Mouse (Mus musculus) liver, embryonic 12.5 days (tissue): ENCODE results near the gene 8030411F24Rik. TPM values are rescaled to one million over a fixed set of nuclear protein-coding genes. Genes with fewer than 3 reads are reported as not detected.
A peak's percentile ranks its signal among the peaks of the same experiment; 100 is the strongest.
"Not testable (repeated sequence)": the region's sequence is repeated elsewhere in the genome, so short reads cannot be mapped to it uniquely, and the experiment has no call there.

Experiments
- ATAC-seq: fragments of 200-750 bp; cut with Nextera tagmentation; 2 replicates; pipeline ENCODE4 v1.8.0; 2017; ENCODE audit warnings: moderate number of reproducible peaks, mild to moderate bottlenecking, moderate library complexity
- H3K27ac ChIP-seq: fragments of 300-500 bp; sonication (generic); 2 replicates; pipeline ENCODE4 v1.5.1; 2016; ENCODE audit warnings: mild to moderate bottlenecking
- H3K27me3 ChIP-seq: fragments of 300-500 bp; sonication (generic); replicated peaks from 2 replicates; pipeline ENCODE4 v1.6.1; 2016; ENCODE audit warnings: mild to moderate bottlenecking, moderate library complexity
- H3K36me3 ChIP-seq: fragments of 300-500 bp; sonication (generic); 2 replicates; pipeline ENCODE4 v1.6.1; 2016; ENCODE audit warnings: mild to moderate bottlenecking, moderate library complexity
- H3K4me1 ChIP-seq: fragments of 300-500 bp; sonication (generic); 2 replicates; pipeline ENCODE4 v1.6.1; 2016
- H3K4me2 ChIP-seq: fragments of 300-500 bp; sonication (generic); 2 replicates; pipeline ENCODE4 v1.6.1; 2016; ENCODE audit warnings: mild to moderate bottlenecking, moderate library complexity
- H3K4me3 ChIP-seq: fragments of 300-500 bp; sonication (generic); 2 replicates; pipeline ENCODE4 v1.5.1; 2016; ENCODE audit warnings: mild to moderate bottlenecking, moderate library complexity
- H3K9ac ChIP-seq: fragments of 300-500 bp; sonication (generic); 2 replicates; pipeline ENCODE4 v1.6.1; 2016; ENCODE audit warnings: mild to moderate bottlenecking, moderate library complexity
- H3K9me3 ChIP-seq: fragments of 300-500 bp; sonication (generic); replicated peaks from 2 replicates; pipeline ENCODE4 v1.6.1; 2016; ENCODE audit warnings: mild to moderate bottlenecking, moderate library complexity
- WGBS: fragments of 180-500 bp; shearing (Covaris S2); methylation state at CpG from one replicate; pipeline ENCODE4 v1.1.7; 2016; ENCODE audit not compliant: insufficient replicate concordance; 5-methylcytosine and 5-hydroxymethylcytosine counted together
- polyA plus RNA-seq: library from polyadenylated mRNA; unstranded; fragments of >200 nt; fragmentation: Nextera tagmentation; extraction: Ambion mirVana; gene quantifications from 2 replicates; pipeline ENCODE4 v1.2.1, GENCODE M21; 2016

The 8030411F24Rik gene
- polyA plus RNA-seq: not detected in 2 replicates

DNA sequence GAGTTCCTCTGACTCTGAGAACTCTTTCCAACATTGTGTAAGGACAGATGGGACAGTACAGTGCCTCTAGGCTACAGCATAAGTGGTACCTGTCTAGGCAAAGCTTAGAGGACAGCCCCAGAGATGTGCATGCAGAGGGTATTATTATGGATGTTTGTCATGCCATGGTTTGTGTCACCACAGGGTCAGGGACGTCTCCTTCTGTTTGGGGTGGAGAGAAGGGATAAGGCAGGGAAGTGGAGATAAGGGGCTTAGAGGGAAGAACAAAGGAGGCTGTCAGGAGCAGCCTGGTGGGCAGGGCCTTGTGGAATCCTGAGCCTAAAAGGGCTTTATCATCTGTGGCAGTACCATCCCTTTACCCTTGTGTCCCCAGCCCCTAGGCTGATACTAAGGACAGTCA is at the start of gene 8030411F24Rik:
8030411F24Rik (plus strand) TSS at position 301 of the 400 bp plus-strand sequence.
- Histone ChIP-seq H3K27me3 (no peaks in the 10 kb centered on the region), H3K9ac (no peak within 1 kb of the TSS), H3K4me2 (no peak within 1 kb of the TSS), H3K4me1 (no peaks in the 10 kb centered on the region), H3K36me3 (no peaks in the 10 kb centered on the region), H3K4me3 (no peak within 1 kb of the TSS), H3K9me3 (no peaks in the 10 kb centered on the region), H3K27ac (no peak within 1 kb of the TSS)
- 5% methylated on average over 1 of the region's 1 CpGs for WGBS
- ATAC-seq: no peak

DNA sequence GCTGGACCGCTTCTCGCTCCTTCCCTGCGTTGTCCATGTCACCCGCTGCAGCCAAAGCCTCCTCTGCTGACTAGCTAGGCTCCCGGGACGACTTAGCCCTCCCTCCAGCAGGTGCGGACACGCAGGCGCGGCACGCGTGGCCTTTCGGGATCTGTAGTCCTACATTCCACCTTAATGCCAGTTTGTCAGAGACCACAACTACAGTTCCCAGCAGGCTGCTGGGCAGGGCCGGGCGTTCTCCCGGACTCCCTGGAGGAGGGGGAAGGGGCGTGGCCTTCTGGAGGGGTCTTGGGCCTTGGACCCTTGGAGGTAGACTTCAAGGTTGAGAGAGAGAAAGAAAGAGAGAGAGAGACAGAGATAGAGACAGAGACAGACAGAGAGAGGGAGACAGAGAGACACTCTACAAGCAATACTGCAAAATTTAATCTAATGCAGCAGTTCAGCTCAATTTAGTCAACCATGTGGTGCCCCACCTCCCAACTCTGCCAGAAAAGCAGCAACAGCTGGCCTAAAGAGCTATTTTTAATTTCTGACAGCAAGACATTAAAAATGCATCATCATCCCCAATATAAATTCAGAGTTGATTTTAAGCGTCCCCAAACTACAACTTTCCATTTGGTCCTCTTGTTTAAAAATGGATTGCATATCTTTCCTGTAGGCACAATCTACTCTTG is 49.3 kb upstream of the 8030411F24Rik start, which contains the start of gene Napb:
Napb (minus strand) TSS at position 141 of the 674 bp plus-strand sequence.
- H3K4me2 ChIP-seq: peak within 1 kb of the TSS; percentile 80
- H3K9me3 ChIP-seq: no peaks in the 10 kb centered on the region
- H3K27ac ChIP-seq: no peak within 1 kb of the TSS
- H3K27me3 ChIP-seq: no peaks in the 10 kb centered on the region
- no peaks in the 10 kb centered on the region for H3K36me3 ChIP-seq
- peaks cover 12% of the 10 kb centered on the region for H3K4me1 ChIP-seq
- ATAC-seq: peak; percentile 98
- peak within 1 kb of the TSS; percentile 67 for H3K4me3 ChIP-seq
- WGBS: 4% methylated on average over 18 of the region's 18 CpGs
- peak within 1 kb of the TSS; percentile 65 for H3K9ac ChIP-seq

GRCm38 (mm10) chr2:148743001-148743400 is 38.8 kb upstream of the 8030411F24Rik start:
- H3K4me2 ChIP-seq: no peak overlapping the region
- no peaks in the 10 kb centered on the region for H3K27me3 ChIP-seq
- no peaks in the 10 kb centered on the region for H3K9me3 ChIP-seq
- no peak overlapping the region for H3K9ac ChIP-seq
- no peaks in the 10 kb centered on the region for H3K4me1 ChIP-seq
- no peak overlapping the region for H3K27ac ChIP-seq
- WGBS: 61% methylated on average over 3 of the region's 3 CpGs
- no peaks in the 10 kb centered on the region for H3K36me3 ChIP-seq
- no peak for ATAC-seq
- no peak overlapping the region for H3K4me3 ChIP-seq

DNA sequence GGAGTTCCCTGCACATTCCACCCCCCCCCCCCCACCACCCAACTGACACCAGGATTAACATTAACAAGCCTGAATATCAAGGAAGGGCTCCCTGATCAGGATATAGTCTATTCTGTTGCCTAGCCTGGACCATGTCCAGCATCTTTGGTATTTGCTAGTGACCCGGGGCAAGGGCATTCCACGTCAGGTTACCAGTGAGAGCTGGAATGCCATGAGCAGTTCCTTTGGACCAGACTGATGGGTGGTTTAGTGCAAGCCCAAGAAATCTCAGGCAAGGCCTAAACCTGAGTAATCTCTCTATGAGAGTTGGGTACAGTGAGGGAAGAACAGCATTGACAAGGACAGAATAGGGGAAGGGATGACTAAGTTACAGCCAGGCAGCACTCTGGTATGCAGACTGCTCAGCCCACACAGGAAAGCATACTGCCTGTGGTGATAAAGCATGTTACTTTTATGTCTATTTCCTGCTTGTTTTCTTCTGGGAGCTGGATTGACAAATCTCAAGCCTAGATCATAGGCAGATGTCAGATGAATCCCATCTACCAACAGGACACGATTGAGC is 37.9 kb upstream of the 8030411F24Rik start:
- H3K4me3 ChIP-seq: no peak overlapping the region
- 51% methylated on average over 3 of the region's 3 CpGs for WGBS
- no peak overlapping the region for H3K27ac ChIP-seq
- H3K36me3 ChIP-seq: no peaks in the 10 kb centered on the region
- no peak for ATAC-seq
- no peaks in the 10 kb centered on the region for H3K9me3 ChIP-seq
- no peaks in the 10 kb centered on the region for H3K27me3 ChIP-seq
- no peak overlapping the region for H3K9ac ChIP-seq
- H3K4me1 ChIP-seq: no peaks in the 10 kb centered on the region
- H3K4me2 ChIP-seq: no peak overlapping the region

DNA sequence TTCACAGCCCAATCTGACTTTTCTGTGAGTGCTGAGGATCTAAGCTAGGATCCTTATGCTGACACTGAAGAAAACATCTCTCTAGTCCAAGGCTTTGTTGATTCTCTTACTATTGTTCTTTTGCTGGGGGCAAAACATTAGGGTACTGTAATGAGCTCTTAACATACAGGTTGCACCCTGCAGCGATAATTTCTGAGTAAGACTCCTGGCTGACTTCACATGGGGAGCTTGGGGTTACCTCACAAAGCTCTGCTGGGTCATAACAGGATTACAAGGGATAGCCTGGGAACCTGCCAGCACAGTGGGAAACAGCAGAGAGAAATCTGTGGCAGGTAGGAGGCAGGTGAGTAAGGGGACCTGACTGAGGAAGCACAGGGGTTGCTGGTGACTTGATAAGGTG is 31.8 kb upstream of the 8030411F24Rik start, which contains the start of gene Cstl1:
Cstl1 (plus strand) TSS at position 301 of the 400 bp plus-strand sequence.
- Histone ChIP-seq H3K4me2 (no peak within 1 kb of the TSS), H3K4me1 (no peaks in the 10 kb centered on the region), H3K27ac (no peak within 1 kb of the TSS), H3K27me3 (0 out of 2 replicates have a peak, but pooled peaks cover 4% of the 10 kb centered on the region), H3K4me3 (no peak within 1 kb of the TSS), H3K9ac (no peak within 1 kb of the TSS), H3K36me3 (no peaks in the 10 kb centered on the region), H3K9me3 (no peaks in the 10 kb centered on the region)
- ATAC-seq: no peak
- 67% methylated on average over 1 of the region's 1 CpGs for WGBS

DNA sequence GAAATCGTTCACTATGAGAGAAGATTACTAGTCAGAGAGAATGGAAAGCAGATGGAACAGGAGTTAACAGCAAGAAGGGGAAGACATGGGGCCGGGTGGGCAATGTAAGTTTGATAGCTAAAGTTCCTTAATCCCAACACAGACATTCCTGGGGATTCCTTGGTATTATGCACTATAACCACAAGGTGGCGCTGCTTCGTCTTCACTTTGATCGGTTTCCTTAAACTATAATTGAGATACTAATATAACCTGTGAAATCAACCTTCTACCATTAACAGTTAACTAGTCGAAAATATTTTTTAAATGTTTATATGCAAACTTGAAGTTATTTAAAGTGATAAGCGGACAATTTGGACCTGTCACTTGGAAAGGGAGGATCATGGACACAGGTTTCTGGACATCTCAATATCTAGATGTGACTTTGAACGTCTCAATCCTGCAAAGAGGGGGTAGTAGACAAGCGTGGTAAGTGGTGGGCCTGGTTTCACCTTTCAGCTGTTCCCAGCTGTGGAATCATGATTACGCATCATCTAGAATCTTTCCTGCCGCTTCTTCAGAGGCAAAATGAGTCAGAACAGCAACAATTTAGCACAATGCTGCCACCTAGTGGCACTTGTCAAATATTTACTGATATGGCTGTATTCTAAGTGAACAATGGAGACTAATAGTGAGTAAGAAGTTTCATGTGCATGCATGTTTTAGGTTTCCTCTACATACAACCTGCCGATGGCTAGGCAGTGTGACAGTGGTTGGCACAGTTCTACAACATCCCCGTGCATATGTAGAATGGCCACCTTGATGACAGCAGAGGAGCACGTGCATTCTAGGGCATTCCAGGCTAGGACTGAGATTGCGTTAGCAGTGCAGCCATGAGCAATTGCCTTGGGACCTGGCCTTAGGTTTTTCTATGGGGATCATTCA is 29.7 kb upstream of the 8030411F24Rik start:
- H3K4me2 ChIP-seq: peak overlapping the region; percentile 60
- 11% methylated on average over 15 of the region's 15 CpGs for WGBS
- no peak overlapping the region for H3K27ac ChIP-seq
- H3K9ac ChIP-seq: no peak overlapping the region
- H3K4me1 ChIP-seq: no peaks in the 10 kb centered on the region
- peak; percentile 72 for ATAC-seq
- 0 out of 2 replicates have a peak, but pooled peaks cover 4% of the 10 kb centered on the region for H3K27me3 ChIP-seq
- H3K36me3 ChIP-seq: no peaks in the 10 kb centered on the region
- peak overlapping the region; percentile 29; the same call in 1 of the 2 replicates for H3K4me3 ChIP-seq
- no peaks in the 10 kb centered on the region for H3K9me3 ChIP-seq

DNA sequence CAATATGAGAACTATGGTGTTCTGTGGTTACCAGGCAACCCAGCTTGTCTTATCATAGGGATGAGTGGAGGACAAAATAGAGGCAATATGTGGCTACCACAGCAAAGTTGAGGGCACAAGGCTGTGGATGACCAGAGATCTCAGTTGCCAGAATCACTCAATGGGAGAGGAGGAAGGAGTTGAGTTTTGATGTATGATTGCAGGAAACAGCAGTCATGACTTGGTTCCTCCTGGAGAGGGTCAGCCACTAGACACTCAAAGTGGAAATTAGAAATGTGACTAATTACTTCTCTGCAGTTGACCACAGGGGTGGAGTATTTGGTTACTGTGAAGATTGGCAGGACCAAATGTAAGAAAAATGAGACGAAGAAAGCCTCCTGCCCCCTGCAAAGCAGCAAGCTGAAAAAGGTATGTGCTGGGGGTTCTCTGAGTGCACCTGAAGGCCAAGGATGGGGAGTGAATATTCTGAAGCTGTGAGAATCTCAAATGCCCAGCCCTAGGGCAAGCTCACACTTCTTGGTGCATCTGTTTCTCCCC is 27.4 kb upstream of the 8030411F24Rik start:
- Histone ChIP-seq H3K36me3 (no peaks in the 10 kb centered on the region), H3K4me2 (no peak overlapping the region), H3K4me3 (no peak overlapping the region), H3K4me1 (no peaks in the 10 kb centered on the region), H3K27ac (no peak overlapping the region), H3K9me3 (no peaks in the 10 kb centered on the region), H3K9ac (no peak overlapping the region), H3K27me3 (0 out of 2 replicates have a peak, but pooled peaks cover 4% of the 10 kb centered on the region)
- no peak for ATAC-seq
- 27% methylated on average over 1 of the region's 1 CpGs for WGBS

GRCm38 (mm10) chr2:148763648-148764388 is 18.0 kb upstream of the 8030411F24Rik start:
- ATAC-seq: no peak
- 100% methylated on average over 1 of the region's 1 CpGs for WGBS
- Histone ChIP-seq H3K36me3 (no peaks in the 10 kb centered on the region), H3K27ac (no peak overlapping the region), H3K27me3 (no peaks in the 10 kb centered on the region), H3K4me3 (no peak overlapping the region), H3K9me3 (no peaks in the 10 kb centered on the region), H3K4me1 (no peaks in the 10 kb centered on the region), H3K9ac (no peak overlapping the region), H3K4me2 (no peak overlapping the region)

DNA sequence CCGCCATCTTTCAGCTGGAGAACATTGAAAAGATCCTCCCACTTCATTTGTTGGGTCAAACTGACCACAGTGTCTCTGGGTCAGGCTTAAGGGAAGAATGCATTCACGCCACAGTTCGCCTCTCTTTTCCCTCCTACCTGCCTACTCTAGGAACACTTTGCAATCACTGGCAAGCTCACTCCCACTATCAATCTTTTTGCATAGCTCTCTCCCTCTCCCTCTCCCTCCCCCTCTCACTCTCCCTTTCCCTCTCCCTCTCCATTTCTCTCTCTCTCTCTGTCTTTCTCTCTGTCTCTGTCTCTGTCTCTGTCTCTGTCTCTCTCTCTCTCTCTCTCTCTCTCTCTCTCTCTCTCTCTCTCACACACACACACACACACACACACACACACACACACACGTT is 10.4 kb upstream of the 8030411F24Rik start, which contains the start of gene Cst11:
Cst11 (minus strand) TSS at position 101 of the 400 bp plus-strand sequence.
- ATAC-seq, H3K9ac ChIP-seq, H3K9me3 ChIP-seq, H3K27ac ChIP-seq, H3K36me3 ChIP-seq, H3K4me1 ChIP-seq, H3K27me3 ChIP-seq, H3K4me3 ChIP-seq, H3K4me2 ChIP-seq: not testable (repeated sequence)
- 58% methylated on average over 4 of the region's 4 CpGs for WGBS

DNA sequence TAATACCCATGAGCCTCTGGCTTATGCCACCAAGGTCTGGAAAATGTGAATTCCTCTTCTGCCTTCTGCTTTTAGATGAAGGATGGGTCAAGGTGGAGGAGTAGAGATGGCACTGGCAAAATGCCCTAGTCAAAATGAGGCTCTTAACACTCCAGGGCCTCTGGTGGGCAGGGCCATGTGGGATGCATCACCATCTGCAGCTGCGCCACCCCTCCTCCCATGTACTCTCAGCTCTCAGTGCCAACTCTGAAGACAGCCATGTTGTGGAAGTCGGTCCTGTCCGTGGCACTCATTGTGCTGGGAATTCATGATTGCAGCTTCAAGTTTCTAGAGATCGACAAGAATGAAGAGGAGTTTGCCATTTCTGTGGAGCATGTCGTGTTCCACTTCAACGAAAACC is 7.3 kb downstream of the 8030411F24Rik start, which contains the start of gene Cst12:
Cst12 (plus strand) TSS at position 220 of the 400 bp plus-strand sequence.
- H3K27ac ChIP-seq: no peak within 1 kb of the TSS
- 86% methylated on average over 6 of the region's 6 CpGs for WGBS
- no peak for ATAC-seq

DNA sequence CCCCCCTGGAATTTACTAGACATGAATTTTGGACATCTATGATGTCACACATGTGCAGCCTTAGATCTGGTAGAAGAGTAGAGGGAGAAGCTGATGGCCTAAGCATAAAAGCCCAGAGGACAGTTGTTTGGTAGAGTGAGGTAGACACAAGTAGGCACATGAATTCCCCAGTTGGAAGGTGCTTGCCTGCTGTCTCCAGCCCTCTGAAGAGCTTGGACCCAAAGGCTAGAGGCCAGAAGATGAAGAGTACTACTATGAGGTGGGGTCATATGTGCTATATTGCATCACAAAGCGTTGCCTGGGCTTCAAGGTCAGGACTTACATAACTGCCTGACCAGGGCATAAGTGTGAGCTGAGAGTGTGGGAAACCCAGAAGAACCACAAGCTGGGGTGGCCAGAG is 16.7 kb downstream of the 8030411F24Rik start, which contains the start of gene Cst8:
Cst8 (plus strand) TSS at position 301 of the 400 bp plus-strand sequence.
- WGBS: 60% methylated on average over 1 of the region's 1 CpGs
- Histone ChIP-seq H3K9me3 (no peaks in the 10 kb centered on the region), H3K36me3 (no peaks in the 10 kb centered on the region)

More for the DNA sequence above, 7.3 kb downstream of the 8030411F24Rik start, which contains the start of gene Cst12:
- Histone ChIP-seq H3K4me1 (no peaks in the 10 kb centered on the region), H3K4me3 (no peak within 1 kb of the TSS), H3K4me2 (no peak within 1 kb of the TSS), H3K36me3 (no peaks in the 10 kb centered on the region), H3K9ac (no peak within 1 kb of the TSS), H3K27me3 (no peaks in the 10 kb centered on the region), H3K9me3 (no peaks in the 10 kb centered on the region)

More for the DNA sequence above, 16.7 kb downstream of the 8030411F24Rik start, which contains the start of gene Cst8:
- ATAC-seq: no peak
- Histone ChIP-seq H3K27me3 (no peaks in the 10 kb centered on the region), H3K9ac (no peak within 1 kb of the TSS), H3K4me3 (no peak within 1 kb of the TSS), H3K4me1 (no peaks in the 10 kb centered on the region), H3K27ac (no peak within 1 kb of the TSS), H3K4me2 (no peak within 1 kb of the TSS)
